16 mouse cellular contexts compared by ENCODE assay signal in genomic region chr1:126801706-126802105, GRCm38 (mm10). TPM values are rescaled to one million over a fixed set of nuclear protein-coding genes. Genes with fewer than 3 reads are reported as not detected.
A peak's percentile ranks its signal among the peaks of the same experiment; 100 is the strongest.
DNase-seq lines count a peak whose midpoint lies in the region; ATAC-seq and TF ChIP-seq lines count a peak whose summit lies in the region.
"Had no signal": no experiment of that assay in that cellular context is flagged by ENCODE, and none has a peak within 500 bp of the region (broad histone marks: within the 10 kb centered on the region; RNA-seq: fewer than 3 reads in every experiment).

No protein-coding gene starts in this region.

- no peak overlapping the region for H3K4me2 ChIP-seq in forebrain, embryonic 13.5 days
- H3K4me2 ChIP-seq in limb, embryonic 14.5 days (replicated peaks; ENCODE audit: low read depth, low read length, severe bottlenecking): no peak overlapping the region
- H3K4me2 ChIP-seq in lung, postnatal 0 days (replicated peaks; ENCODE audit: low read depth, low read length): no peak overlapping the region
- H3K4me2 ChIP-seq: embryonic facial prominence, embryonic 12.5 days; midbrain, embryonic 13.5 days had no signal

- TF ChIP-seq CTCF in lung, postnatal 0 days (IDR thresholded peaks at IDR 0.05): no peak

- 69% methylated on average over 8 of the region's 8 CpGs for WGBS in forebrain, embryonic 13.5 days
- WGBS in forebrain, embryonic 10.5 days: 88% methylated on average over 8 of the region's 8 CpGs
- WGBS in limb, embryonic 14.5 days: 51% methylated on average over 8 of the region's 8 CpGs
- WGBS in limb, embryonic 10.5 days: 79% methylated on average over 8 of the region's 8 CpGs
- 41% methylated on average over 8 of the region's 8 CpGs for WGBS in lung, postnatal 0 days

- no peak for DNase-seq in forebrain, embryonic 10.5 days (ENCODE audit: extremely low spot score, low spot score)
- DNase-seq in limb, embryonic 14.5 days (ENCODE audit: low spot score): peak; percentile 60
- DNase-seq in limb, embryonic 10.5 days (ENCODE audit: low spot score): no peak
- DNase-seq in heart, adult 9 months (ENCODE audit: low spot score in 2 of 2): peak; percentile 53 to 64
- peak; percentile 76 for DNase-seq in lung, postnatal 0 days (ENCODE audit: low spot score)
- no peak for DNase-seq in Muller cell, postnatal 12 days (ENCODE audit: inconsistent ontology term)
- DNase-seq in right cerebral cortex, adult 18-20 months: no peak
- DNase-seq: adrenal gland, adult 2 months; kidney, adult 18-20 months; thymus, postnatal 25 days had no signal

- no peak for TF ChIP-seq POLR2A in limb, embryonic 14.5 days (IDR thresholded peaks at IDR 0.05; ENCODE audit: borderline replicate concordance, extremely low read depth, insufficient read depth, insufficient read length)

- peaks cover 22% of the 10 kb centered on the region for H3K4me1 ChIP-seq in forebrain, embryonic 13.5 days
- H3K4me1 ChIP-seq in forebrain, embryonic 10.5 days: peaks cover 5% of the 10 kb centered on the region; the same call in 1 of the 2 replicates
- peaks cover 21% of the 10 kb centered on the region for H3K4me1 ChIP-seq in limb, embryonic 14.5 days (ENCODE audit: control insufficient read depth, insufficient read depth, low read length)
- H3K4me1 ChIP-seq in limb, embryonic 10.5 days: 0 out of 2 replicates have a peak, but pooled peaks cover 2% of the 10 kb centered on the region
- no peaks in the 10 kb centered on the region for H3K4me1 ChIP-seq in lung, postnatal 0 days (ENCODE audit: insufficient read depth, low read depth, low read length)
- H3K4me1 ChIP-seq: embryonic facial prominence, embryonic 12.5 days; midbrain, embryonic 13.5 days had no signal

- no peak overlapping the region for H3K9ac ChIP-seq in forebrain, embryonic 13.5 days
- no peak overlapping the region for H3K9ac ChIP-seq in limb, embryonic 14.5 days (ENCODE audit: low read depth, low read length, severe bottlenecking)
- H3K9ac ChIP-seq in lung, postnatal 0 days (replicated peaks; ENCODE audit: low read depth): no peak overlapping the region
- H3K9ac ChIP-seq: embryonic facial prominence, embryonic 12.5 days; liver, embryonic 14.5 days; midbrain, embryonic 13.5 days had no signal

- H3K9me3 ChIP-seq in forebrain, embryonic 13.5 days (replicated peaks): no peaks in the 10 kb centered on the region
- no peaks in the 10 kb centered on the region for H3K9me3 ChIP-seq in forebrain, embryonic 10.5 days
- no peaks in the 10 kb centered on the region for H3K9me3 ChIP-seq in limb, embryonic 14.5 days (ENCODE audit: control insufficient read depth, low read length)
- no peaks in the 10 kb centered on the region for H3K9me3 ChIP-seq in limb, embryonic 10.5 days (replicated peaks)
- H3K9me3 ChIP-seq in lung, postnatal 0 days (ENCODE audit: low read length): no peaks in the 10 kb centered on the region
- H3K9me3 ChIP-seq: embryonic facial prominence, embryonic 12.5 days; midbrain, embryonic 13.5 days had no signal

- no peak overlapping the region for H3K27ac ChIP-seq in forebrain, embryonic 13.5 days
- H3K27ac ChIP-seq in forebrain, embryonic 10.5 days: no peak overlapping the region
- H3K27ac ChIP-seq in limb, embryonic 14.5 days (replicated peaks; ENCODE audit: low read depth, low read length): no peak overlapping the region
- no peak overlapping the region for H3K27ac ChIP-seq in limb, embryonic 10.5 days
- no peak overlapping the region for H3K27ac ChIP-seq in lung, postnatal 0 days (ENCODE audit: low read length)
- H3K27ac ChIP-seq: embryonic facial prominence, embryonic 12.5 days; left cerebral cortex, adult 2 months; liver, embryonic 14.5 days; midbrain, embryonic 13.5 days had no signal

- peak; percentile 30; the same call in 1 of the 2 replicates for ATAC-seq in forebrain, embryonic 13.5 days
- no peak for ATAC-seq in limb, embryonic 14.5 days (ENCODE audit: low FRiP score, low read depth)
- ATAC-seq in lung, postnatal 0 days: peak; percentile 83
- ATAC-seq: midbrain, embryonic 13.5 days had no signal

- H3K36me3 ChIP-seq in forebrain, embryonic 13.5 days (ENCODE audit: poor library complexity, severe bottlenecking): no peaks in the 10 kb centered on the region
- no peaks in the 10 kb centered on the region for H3K36me3 ChIP-seq in forebrain, embryonic 10.5 days (replicated peaks)
- H3K36me3 ChIP-seq in limb, embryonic 14.5 days (ENCODE audit: control insufficient read depth, insufficient read depth, low read length): no peaks in the 10 kb centered on the region
- H3K36me3 ChIP-seq in limb, embryonic 10.5 days: no peaks in the 10 kb centered on the region
- H3K36me3 ChIP-seq in lung, postnatal 0 days (ENCODE audit: insufficient read depth, low read length): no peaks in the 10 kb centered on the region
- H3K36me3 ChIP-seq: embryonic facial prominence, embryonic 12.5 days; G1E; midbrain, embryonic 13.5 days had no signal

- H3K27me3 ChIP-seq in forebrain, embryonic 13.5 days: no peaks in the 10 kb centered on the region
- no peaks in the 10 kb centered on the region for H3K27me3 ChIP-seq in forebrain, embryonic 10.5 days (ENCODE audit: poor library complexity, severe bottlenecking)
- H3K27me3 ChIP-seq in limb, embryonic 14.5 days (ENCODE audit: control insufficient read depth, insufficient read depth, low read length): no peaks in the 10 kb centered on the region
- no peaks in the 10 kb centered on the region for H3K27me3 ChIP-seq in limb, embryonic 10.5 days (ENCODE audit: low read depth, poor library complexity, severe bottlenecking)
- H3K27me3 ChIP-seq in lung, postnatal 0 days (replicated peaks; ENCODE audit: insufficient read depth, low read length): no peaks in the 10 kb centered on the region
- H3K27me3 ChIP-seq: embryonic facial prominence, embryonic 12.5 days; midbrain, embryonic 13.5 days had no signal

- H3K4me3 ChIP-seq in forebrain, embryonic 13.5 days: no peak overlapping the region
- H3K4me3 ChIP-seq in forebrain, embryonic 10.5 days: no peak overlapping the region
- H3K4me3 ChIP-seq in limb, embryonic 14.5 days (replicated peaks; ENCODE audit: low read length): no peak overlapping the region
- H3K4me3 ChIP-seq in limb, embryonic 10.5 days: no peak overlapping the region
- H3K4me3 ChIP-seq in lung, postnatal 0 days (ENCODE audit: low read depth, low read length): no peak overlapping the region
- H3K4me3 ChIP-seq: embryonic facial prominence, embryonic 12.5 days; left cerebral cortex, adult 2 months; midbrain, embryonic 13.5 days had no signal

- TF ChIP-seq EP300 in lung, postnatal 0 days (IDR thresholded peaks at IDR 0.05): no peak

RNA-seq across cellular contexts. Expression of gene Nckap5, which starts 28.9 kb away (rescaled TPM):
- 22.1 and 22.8 TPM in 2 replicates for polyA plus RNA-seq in forebrain, embryonic 13.5 days (2015; fragmentation: Nextera tagmentation; extraction: Ambion mirVana)
- 6.3 and 7.7 TPM in 2 replicates for polyA plus RNA-seq in forebrain, embryonic 10.5 days (2016; fragmentation: Nextera tagmentation; extraction: Ambion mirVana)
- polyA plus RNA-seq in limb, embryonic 14.5 days (2012; rRNA removed): 6.3 and 6.8 TPM in 2 replicates
- polyA plus RNA-seq in limb, embryonic 14.5 days (2014; fragmentation: Nextera tagmentation; extraction: Ambion mirVana): 14.9 and 15.7 TPM in 2 replicates
- 0.84 and 1.8 TPM in 2 replicates for polyA plus RNA-seq in limb, embryonic 10.5 days (2016; fragmentation: Nextera tagmentation; extraction: Ambion mirVana)
- polyA plus RNA-seq in lung, postnatal 0 days (2015; fragmentation: Nextera tagmentation; extraction: Ambion mirVana): 26.0 and 37.0 TPM in 2 replicates

Comparison
In these comparisons a context has a peak if more than half of its experiments do, and no peak if none do; other contexts are left out.
1. DNase-seq: peak in limb, embryonic 14.5 days (single experiment), heart, adult 9 months (2 of 2) and lung, postnatal 0 days (single experiment); none in forebrain, embryonic 10.5 days (single experiment), limb, embryonic 10.5 days (single experiment), Muller cell, postnatal 12 days (single experiment) and right cerebral cortex, adult 18-20 months (single experiment).